Mouse (Mus musculus) neural tube, embryonic 12.5 days (tissue): ENCODE measurements at regions not wholly inside any gene's neighbourhood (a gene's known extent, or its start where the extent isn't known, plus 50 kb on each side); places are given as distances from the start of the nearest gene placed in this dataset.
A peak's percentile ranks its signal among the peaks of the same experiment; 100 is the strongest.

Source experiments
- ATAC-seq: fragments of 200-750 bp; cut with Nextera tagmentation; 2 replicates; pipeline ENCODE4 v1.8.0; 2017; ENCODE audit warnings: low read depth, mild to moderate bottlenecking, moderate TSS enrichment, moderate library complexity; ENCODE audit not compliant: low FRiP score
- H3K27ac ChIP-seq: fragments of 300-500 bp; sonication (generic); 2 replicates; pipeline ENCODE4 v1.5.1; 2016
- H3K27me3 ChIP-seq: fragments of 300-500 bp; sonication (generic); replicated peaks from 2 replicates; pipeline ENCODE4 v1.6.1; 2016; ENCODE audit warnings: mild to moderate bottlenecking
- H3K36me3 ChIP-seq: fragments of 300-500 bp; sonication (generic); 2 replicates; pipeline ENCODE4 v1.6.1; 2016; ENCODE audit warnings: mild to moderate bottlenecking
- H3K4me1 ChIP-seq: fragments of 300-500 bp; sonication (generic); 2 replicates; pipeline ENCODE4 v1.6.1; 2016
- H3K4me2 ChIP-seq: fragments of 300-500 bp; sonication (generic); replicated peaks from 2 replicates; pipeline ENCODE4 v1.6.1; 2016; ENCODE audit warnings: mild to moderate bottlenecking
- H3K4me3 ChIP-seq: fragments of 300-500 bp; sonication (generic); 2 replicates; pipeline ENCODE4 v1.5.1; 2016
- H3K9ac ChIP-seq: fragments of 300-500 bp; sonication (generic); 2 replicates; pipeline ENCODE4 v1.6.1; 2016; ENCODE audit warnings: mild to moderate bottlenecking
- H3K9me3 ChIP-seq: fragments of 300-500 bp; sonication (generic); 2 replicates; pipeline ENCODE4 v1.6.1; 2016; ENCODE audit warnings: mild to moderate bottlenecking
- WGBS: fragments of 180-500 bp; shearing (Covaris S2); methylation state at CpG from one replicate; pipeline ENCODE4 v1.1.7; 2016; 5-methylcytosine and 5-hydroxymethylcytosine counted together

- H3K27me3 ChIP-seq, result no peaks in the 10 kb centered on the region
- H3K4me3 ChIP-seq, result no peak overlapping the region
- H3K4me2 ChIP-seq, result no peak overlapping the region
- H3K9me3 ChIP-seq, result no peaks in the 10 kb centered on the region
- no peaks in the 10 kb centered on the region for H3K36me3 ChIP-seq
- no peak for ATAC-seq
- no peak overlapping the region for H3K9ac ChIP-seq
- peaks cover 17% of the 10 kb centered on the region for H3K4me1 ChIP-seq
- WGBS, result 92% methylated on average over 2 of the region's 2 CpGs
- no peak overlapping the region for H3K27ac ChIP-seq
Measured at GRCm38 (mm10) chr8:86393374-86393773, 187.1 kb downstream of the Abcc12 start.

- no peaks in the 10 kb centered on the region for H3K36me3 ChIP-seq
- 74% methylated on average over 8 of the region's 8 CpGs for WGBS
- peaks cover 21% of the 10 kb centered on the region for H3K4me1 ChIP-seq
- 0 out of 2 replicates have a peak overlapping the region, but pooled peaks have one; percentile 42 for H3K27ac ChIP-seq
- H3K9me3 ChIP-seq, result no peaks in the 10 kb centered on the region
- no peak overlapping the region for H3K9ac ChIP-seq
- H3K4me3 ChIP-seq, result no peak overlapping the region
- no peak overlapping the region for H3K4me2 ChIP-seq
- no peaks in the 10 kb centered on the region for H3K27me3 ChIP-seq
- ATAC-seq, result no peak
Measured at GRCm38 (mm10) chr8:86390715-86391114, 189.8 kb downstream of the Abcc12 start.

DNA sequence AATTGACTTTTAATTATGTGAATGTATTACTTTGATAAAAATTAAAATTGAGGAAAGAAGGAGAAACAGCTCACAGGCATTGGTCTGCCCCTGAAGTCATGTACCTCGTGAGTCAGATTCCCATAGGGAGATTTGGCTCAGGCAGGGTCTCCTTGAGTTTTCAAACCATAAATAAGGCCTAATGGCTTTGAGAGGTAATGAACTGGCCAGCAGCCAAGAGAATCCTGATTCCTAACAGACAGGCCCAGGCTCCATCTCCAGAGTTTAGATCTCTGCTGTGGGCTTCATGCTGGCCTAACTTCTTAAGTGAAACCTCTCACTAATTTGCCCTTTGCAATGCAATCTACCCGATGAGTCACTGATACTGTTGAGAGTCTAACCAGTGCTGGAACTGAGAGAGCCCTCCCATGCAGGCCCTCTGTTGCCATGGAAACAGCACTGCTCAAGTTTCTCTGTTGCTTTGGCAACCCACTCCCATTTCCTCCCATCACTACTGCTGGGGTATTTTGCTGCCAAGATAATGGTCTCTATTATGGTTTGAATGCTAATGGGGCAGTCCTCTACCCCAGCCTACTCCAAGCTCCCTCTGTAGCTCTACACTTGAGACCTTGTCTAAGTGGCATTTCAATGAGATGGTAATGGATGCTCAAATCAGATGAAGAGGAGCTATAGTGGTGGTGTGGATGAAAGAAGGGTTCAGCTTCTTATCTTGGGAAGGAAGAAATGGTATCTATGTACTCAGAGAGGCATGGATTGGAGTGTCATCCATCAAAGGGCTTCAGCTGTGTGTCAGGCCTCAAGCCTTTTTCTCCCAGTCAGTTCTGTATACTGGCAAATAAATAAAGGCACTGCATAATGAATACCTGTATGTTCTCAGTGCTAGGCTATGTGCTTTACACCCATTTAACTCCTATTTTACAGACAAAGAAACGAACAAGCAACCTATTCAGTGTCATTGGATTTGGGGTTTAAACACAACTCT is 190.5 kb downstream of the Abcc12 start:
- Histone ChIP-seq H3K4me3 (no peak overlapping the region), H3K27ac (peak overlapping the region; percentile 42; the same call in 1 of the 2 replicates), H3K27me3 (no peaks in the 10 kb centered on the region), H3K36me3 (no peaks in the 10 kb centered on the region), H3K9me3 (no peaks in the 10 kb centered on the region), H3K9ac (no peak overlapping the region), H3K4me1 (peaks cover 25% of the 10 kb centered on the region), H3K4me2 (no peak overlapping the region)
- ATAC-seq, result peak; percentile 91
- WGBS, result 18% methylated on average over 3 of the region's 3 CpGs

- Histone ChIP-seq H3K27me3 (no peaks in the 10 kb centered on the region), H3K9me3 (no peaks in the 10 kb centered on the region), H3K9ac (no peak overlapping the region), H3K36me3 (no peaks in the 10 kb centered on the region), H3K27ac (no peak overlapping the region), H3K4me2 (0 out of 2 replicates have a peak overlapping the region, but pooled peaks have one; percentile 3), H3K4me3 (no peak overlapping the region), H3K4me1 (peaks cover 19% of the 10 kb centered on the region)
- ATAC-seq, result peak; percentile 55; the same call in 1 of the 2 replicates
- 33% methylated on average over 7 of the region's 7 CpGs for WGBS
Measured at GRCm38 (mm10) chr8:86385236-86385635, 195.2 kb downstream of the Abcc12 start.

DNA sequence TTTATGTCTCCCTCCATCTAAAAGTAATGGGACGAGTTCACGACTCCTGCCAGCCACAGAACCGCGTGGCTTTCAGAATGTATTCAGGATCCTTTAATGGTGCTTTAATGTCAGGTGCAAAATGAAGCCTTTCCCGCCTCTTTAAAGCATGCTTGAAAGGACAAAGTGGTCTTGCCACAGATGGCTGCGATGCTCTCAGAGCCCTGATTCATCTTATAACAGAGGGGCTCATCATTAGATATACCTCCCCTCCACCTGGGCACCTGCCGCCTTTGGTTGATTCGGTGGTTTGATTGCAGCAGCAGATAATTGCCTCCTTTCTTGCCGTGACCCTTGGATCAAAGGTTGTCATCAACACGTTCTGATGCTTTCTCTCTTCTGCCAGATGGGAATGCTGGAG is 198.5 kb downstream of the Abcc12 start:
- H3K9ac ChIP-seq, result no peak overlapping the region
- no peak for ATAC-seq
- WGBS, result 72% methylated on average over 10 of the region's 10 CpGs
- H3K4me2 ChIP-seq, result no peak overlapping the region
- no peaks in the 10 kb centered on the region for H3K9me3 ChIP-seq
- H3K36me3 ChIP-seq, result no peaks in the 10 kb centered on the region
- no peak overlapping the region for H3K27ac ChIP-seq
- no peaks in the 10 kb centered on the region for H3K27me3 ChIP-seq
- H3K4me3 ChIP-seq, result no peak overlapping the region
- H3K4me1 ChIP-seq, result 0 out of 2 replicates have a peak, but pooled peaks cover 4% of the 10 kb centered on the region

DNA sequence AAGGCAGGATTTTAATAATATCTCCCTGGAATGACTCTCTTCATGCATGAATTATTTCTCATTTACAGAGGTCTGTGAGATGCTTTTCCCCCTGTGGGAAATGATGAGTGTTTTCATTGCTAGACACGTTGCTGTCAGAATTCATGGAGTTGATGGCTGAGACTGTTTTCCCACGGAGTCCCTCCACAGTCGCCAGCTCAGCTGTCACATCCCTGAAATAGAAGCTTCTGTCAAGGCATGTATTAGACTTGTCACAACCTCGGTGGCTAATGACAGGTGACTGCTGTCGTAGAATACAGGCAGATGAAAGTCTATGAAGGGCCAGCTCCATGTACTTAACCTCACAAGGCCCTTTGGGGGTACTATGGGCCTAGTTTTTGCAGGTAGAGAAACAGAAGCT is 212.4 kb downstream of the Abcc12 start:
- no peak overlapping the region for H3K4me3 ChIP-seq
- ATAC-seq, result no peak
- 70% methylated on average over 5 of the region's 5 CpGs for WGBS
- no peak overlapping the region for H3K27ac ChIP-seq
- H3K27me3 ChIP-seq, result no peaks in the 10 kb centered on the region
- no peak overlapping the region for H3K4me2 ChIP-seq
- no peaks in the 10 kb centered on the region for H3K36me3 ChIP-seq
- H3K9me3 ChIP-seq, result no peaks in the 10 kb centered on the region
- no peak overlapping the region for H3K9ac ChIP-seq
- H3K4me1 ChIP-seq, result no peaks in the 10 kb centered on the region

- Histone ChIP-seq H3K36me3 (no peaks in the 10 kb centered on the region), H3K4me2 (no peak overlapping the region), H3K4me1 (no peaks in the 10 kb centered on the region), H3K27ac (no peak overlapping the region), H3K9ac (no peak overlapping the region), H3K4me3 (no peak overlapping the region), H3K27me3 (no peaks in the 10 kb centered on the region), H3K9me3 (no peaks in the 10 kb centered on the region)
- ATAC-seq, result no peak
- 94% methylated on average over 4 of the region's 4 CpGs for WGBS
Measured at GRCm38 (mm10) chr8:86366636-86367035, 213.8 kb downstream of the Abcc12 start.

DNA sequence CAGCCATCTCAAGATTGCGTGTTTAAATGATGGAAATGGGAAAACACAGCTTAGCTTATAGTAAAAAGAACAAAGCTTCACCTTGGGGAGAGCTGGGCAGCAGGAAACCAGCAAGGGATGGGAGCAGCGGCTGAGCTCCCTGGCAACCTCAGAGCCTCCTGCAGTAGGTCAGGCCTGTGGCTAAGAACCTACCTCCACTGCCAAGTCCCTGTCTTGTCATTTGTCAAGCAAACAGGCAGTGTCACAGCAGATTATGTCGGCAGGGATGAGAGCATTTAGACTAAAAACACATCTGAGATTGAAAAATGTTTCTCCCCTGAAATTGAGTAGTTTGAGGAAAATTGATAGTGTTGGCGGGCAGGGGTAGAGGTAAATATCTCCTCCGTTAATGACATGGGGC is 214.8 kb downstream of the Abcc12 start:
- ATAC-seq, result no peak
- H3K27me3 ChIP-seq, result no peaks in the 10 kb centered on the region
- no peaks in the 10 kb centered on the region for H3K4me1 ChIP-seq
- no peak overlapping the region for H3K4me3 ChIP-seq
- no peak overlapping the region for H3K27ac ChIP-seq
- no peak overlapping the region for H3K9ac ChIP-seq
- H3K36me3 ChIP-seq, result no peaks in the 10 kb centered on the region
- H3K9me3 ChIP-seq, result no peaks in the 10 kb centered on the region
- H3K4me2 ChIP-seq, result no peak overlapping the region
- 79% methylated on average over 5 of the region's 5 CpGs for WGBS

DNA sequence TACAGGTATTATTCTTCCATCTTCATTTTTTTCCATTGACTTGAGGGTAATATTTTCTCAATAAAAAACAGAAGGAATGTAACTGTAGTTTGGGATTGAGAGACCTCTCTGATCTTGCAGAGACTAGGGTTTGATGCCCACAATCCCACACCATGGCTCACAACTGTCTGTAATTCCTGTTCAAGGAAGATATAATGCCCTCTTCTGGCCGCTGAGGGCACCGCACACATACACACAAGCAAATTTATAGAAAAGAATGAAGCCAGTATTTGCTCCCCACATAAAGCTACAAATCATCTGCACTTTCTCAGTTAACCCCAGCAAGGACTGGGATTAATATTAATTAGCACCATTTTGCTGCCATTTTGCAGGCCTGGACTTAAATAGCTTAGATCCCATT is 215.6 kb downstream of the Abcc12 start:
- no peak for ATAC-seq
- H3K27ac ChIP-seq, result no peak overlapping the region
- H3K9me3 ChIP-seq, result no peaks in the 10 kb centered on the region
- H3K4me2 ChIP-seq, result no peak overlapping the region
- H3K36me3 ChIP-seq, result no peaks in the 10 kb centered on the region
- 51% methylated on average over 2 of the region's 2 CpGs for WGBS
- no peak overlapping the region for H3K9ac ChIP-seq
- no peaks in the 10 kb centered on the region for H3K4me1 ChIP-seq
- H3K4me3 ChIP-seq, result no peak overlapping the region
- no peaks in the 10 kb centered on the region for H3K27me3 ChIP-seq

GRCm38 (mm10) chr8:86360283-86360682 is 220.2 kb downstream of the Abcc12 start:
- no peak overlapping the region for H3K4me2 ChIP-seq
- H3K27me3 ChIP-seq, result no peaks in the 10 kb centered on the region
- 78% methylated on average over 2 of the region's 2 CpGs for WGBS
- H3K36me3 ChIP-seq, result no peaks in the 10 kb centered on the region
- no peak for ATAC-seq
- H3K9ac ChIP-seq, result no peak overlapping the region
- no peak overlapping the region for H3K27ac ChIP-seq
- no peak overlapping the region for H3K4me3 ChIP-seq
- H3K9me3 ChIP-seq, result no peaks in the 10 kb centered on the region
- H3K4me1 ChIP-seq, result peaks cover 4% of the 10 kb centered on the region

- Histone ChIP-seq H3K9me3 (no peaks in the 10 kb centered on the region), H3K4me3 (no peak overlapping the region), H3K4me2 (no peak overlapping the region), H3K27ac (no peak overlapping the region), H3K27me3 (no peaks in the 10 kb centered on the region), H3K9ac (no peak overlapping the region), H3K36me3 (no peaks in the 10 kb centered on the region), H3K4me1 (peaks cover 4% of the 10 kb centered on the region)
- 5% methylated on average over 3 of the region's 3 CpGs for WGBS
- no peak for ATAC-seq
Measured at GRCm38 (mm10) chr8:86359518-86359917, 221.0 kb downstream of the Abcc12 start.

- H3K9ac ChIP-seq, result no peak overlapping the region
Measured at GRCm38 (mm10) chr8:86353816-86354215, 226.7 kb downstream of the Abcc12 start.

More at GRCm38 (mm10) chr8:86353816-86354215, 226.7 kb downstream of the Abcc12 start:
- H3K27ac ChIP-seq, result no peak overlapping the region
- H3K27me3 ChIP-seq, result no peaks in the 10 kb centered on the region
- H3K4me3 ChIP-seq, result no peak overlapping the region
- H3K4me2 ChIP-seq, result no peak overlapping the region
- 79% methylated on average over 3 of the region's 3 CpGs for WGBS
- H3K4me1 ChIP-seq, result no peaks in the 10 kb centered on the region
- H3K36me3 ChIP-seq, result no peaks in the 10 kb centered on the region
- ATAC-seq, result no peak
- H3K9me3 ChIP-seq, result no peaks in the 10 kb centered on the region
